Mouse (Mus musculus): ENCODE measurements around the gene Heatr9.
"Not testable (repeated sequence)": the region's sequence is repeated elsewhere in the genome, so short reads cannot be mapped to it uniquely, and the experiment has no call there.

The Heatr9 gene

GRCm38 (mm10) chr11:83522075-83522474 is at the start of gene Heatr9:
Gene Heatr9 (minus strand): TSS chr11:83522175.
- DNase-seq, result no peak

- DNase-seq, result no peak
Observed at GRCm38 (mm10) chr11:83570189-83570588, 48.2 kb upstream of the Heatr9 start.

GRCm38 (mm10) chr11:83569249-83569648 is 47.3 kb upstream of the Heatr9 start:
- no peak for DNase-seq

GRCm38 (mm10) chr11:83568786-83569185 is 46.8 kb upstream of the Heatr9 start:
- DNase-seq, result no peak

DNA sequence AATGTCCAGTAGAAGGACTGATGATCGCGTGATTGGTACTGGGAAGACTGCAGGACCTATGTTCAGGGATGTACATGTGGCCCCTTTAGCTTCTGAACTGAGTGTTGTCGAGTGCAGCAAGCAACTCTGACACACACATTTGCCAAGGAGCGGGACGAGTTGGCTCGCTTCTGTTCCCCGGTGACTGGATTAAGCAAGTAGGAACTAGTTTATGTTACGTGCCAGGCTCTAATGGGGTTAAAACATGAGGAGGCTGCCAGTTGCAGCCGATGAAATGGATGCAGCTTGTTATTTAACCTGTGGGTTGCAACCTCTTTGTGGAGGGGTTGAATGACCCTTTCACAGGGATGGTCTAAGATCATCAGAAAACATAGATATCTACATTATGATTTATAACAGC is 46.1 kb upstream of the Heatr9 start:
- DNase-seq, result no peak

- DNase-seq, result no peak
Observed at GRCm38 (mm10) chr11:83567311-83567710, 45.3 kb upstream of the Heatr9 start.

GRCm38 (mm10) chr11:83566617-83567016 is 44.6 kb upstream of the Heatr9 start:
- no peak for DNase-seq

GRCm38 (mm10) chr11:83563754-83564153 is 41.8 kb upstream of the Heatr9 start:
- no peak for DNase-seq

DNA sequence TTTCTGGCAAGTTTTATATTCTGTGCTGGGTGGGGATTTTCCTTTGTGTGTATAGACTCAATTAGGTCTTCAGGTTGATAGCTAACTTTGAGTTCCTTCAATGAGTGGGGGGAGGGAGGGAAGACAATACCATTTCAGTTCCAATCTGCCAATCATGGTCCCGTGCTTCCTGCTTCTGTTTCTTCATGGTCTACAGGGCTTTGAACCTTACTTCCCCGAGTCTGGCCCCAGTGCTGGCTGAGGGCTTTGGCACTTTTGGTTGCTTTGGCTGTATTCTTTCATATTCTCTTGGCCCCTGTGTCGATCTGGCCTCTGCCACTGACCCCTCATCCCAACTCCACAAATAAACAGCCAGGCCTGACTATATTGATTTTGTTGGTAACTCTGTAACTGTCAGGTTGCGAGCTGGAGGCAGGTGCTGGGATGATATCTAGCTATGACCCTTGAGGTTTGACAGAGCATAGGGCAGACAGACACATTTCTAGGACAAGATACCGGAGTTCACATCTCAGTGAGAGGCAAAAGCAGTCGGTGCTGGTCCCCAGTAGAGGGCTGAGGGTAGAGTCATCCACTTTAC is 40.4 kb upstream of the Heatr9 start:
- no peak for DNase-seq

GRCm38 (mm10) chr11:83560405-83560804 is 38.4 kb upstream of the Heatr9 start:
- DNase-seq, result no peak

DNA sequence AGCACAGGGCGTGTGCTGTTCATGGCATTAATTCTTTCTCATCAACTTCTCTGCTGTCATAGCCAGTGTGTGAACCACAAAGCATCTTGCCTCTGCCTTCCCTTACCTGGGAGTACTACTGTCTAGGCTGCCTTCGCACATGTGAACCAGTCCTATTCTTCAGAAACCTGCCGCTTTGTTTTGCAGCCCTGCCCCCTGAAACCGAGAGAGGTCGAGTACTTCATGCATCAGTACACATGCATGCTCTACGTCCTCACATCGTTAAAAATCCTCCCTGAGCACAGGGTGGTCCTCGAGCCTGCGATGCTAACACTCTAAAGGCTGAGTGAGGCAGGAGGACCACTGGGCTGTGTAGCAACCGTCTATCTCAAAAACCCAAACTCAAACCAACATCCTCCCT is 35.1 kb upstream of the Heatr9 start:
- no peak for DNase-seq

GRCm38 (mm10) chr11:83556085-83556781 is 34.3 kb upstream of the Heatr9 start:
- DNase-seq, result no peak

GRCm38 (mm10) chr11:83551668-83552067 is 29.7 kb upstream of the Heatr9 start:
- DNase-seq, result no peak

- DNase-seq, result not testable (repeated sequence)
Observed at GRCm38 (mm10) chr11:83551037-83551436, 29.1 kb upstream of the Heatr9 start.

- peak; percentile 5 for DNase-seq
Observed at GRCm38 (mm10) chr11:83550186-83550632, 28.2 kb upstream of the Heatr9 start.

DNA sequence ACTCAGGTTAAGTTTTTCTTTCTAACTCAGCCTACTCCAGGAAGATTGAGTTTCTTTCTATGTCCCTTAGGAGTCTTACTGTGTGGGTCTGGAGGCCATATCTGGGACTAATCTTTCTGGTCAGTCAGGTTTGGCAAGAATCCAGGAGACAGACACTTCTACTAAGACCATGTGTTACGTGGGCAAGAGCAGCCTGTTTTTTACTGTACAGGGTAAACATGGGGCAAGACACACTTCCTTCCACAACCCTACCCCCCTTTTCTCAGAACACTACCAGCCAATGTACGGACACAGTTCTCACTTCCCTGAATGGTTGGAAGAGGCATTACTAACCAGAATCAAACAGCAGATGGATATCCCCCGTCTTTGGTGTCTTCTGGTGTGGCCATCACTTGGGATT is 22.2 kb upstream of the Heatr9 start:
- DNase-seq, result no peak

GRCm38 (mm10) chr11:83541415-83541814 is 19.4 kb upstream of the Heatr9 start:
- DNase-seq, result no peak

GRCm38 (mm10) chr11:83540931-83541330 is 19.0 kb upstream of the Heatr9 start:
- no peak for DNase-seq

- DNase-seq, result no peak
Observed at GRCm38 (mm10) chr11:83538705-83539314, 16.8 kb upstream of the Heatr9 start.

DNA sequence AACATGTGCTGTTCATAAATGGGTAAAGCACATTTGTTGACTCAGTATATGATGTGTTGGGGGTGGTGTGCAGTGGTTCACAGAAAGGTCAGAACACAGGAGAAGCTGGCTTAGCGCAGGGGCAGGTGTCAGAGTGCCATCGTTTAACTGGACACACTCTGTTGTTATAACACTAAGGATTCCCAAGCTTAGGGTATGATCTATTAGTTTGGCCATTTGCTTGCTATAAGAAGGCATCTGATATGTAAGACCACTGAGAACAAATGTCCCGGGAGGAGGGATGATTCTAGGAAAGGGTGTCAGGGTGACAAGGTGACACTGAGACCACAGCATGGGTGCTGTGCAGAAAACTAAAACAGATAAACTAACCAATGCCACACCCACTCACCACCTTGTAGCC is 14.9 kb upstream of the Heatr9 start:
- DNase-seq, result no peak

DNA sequence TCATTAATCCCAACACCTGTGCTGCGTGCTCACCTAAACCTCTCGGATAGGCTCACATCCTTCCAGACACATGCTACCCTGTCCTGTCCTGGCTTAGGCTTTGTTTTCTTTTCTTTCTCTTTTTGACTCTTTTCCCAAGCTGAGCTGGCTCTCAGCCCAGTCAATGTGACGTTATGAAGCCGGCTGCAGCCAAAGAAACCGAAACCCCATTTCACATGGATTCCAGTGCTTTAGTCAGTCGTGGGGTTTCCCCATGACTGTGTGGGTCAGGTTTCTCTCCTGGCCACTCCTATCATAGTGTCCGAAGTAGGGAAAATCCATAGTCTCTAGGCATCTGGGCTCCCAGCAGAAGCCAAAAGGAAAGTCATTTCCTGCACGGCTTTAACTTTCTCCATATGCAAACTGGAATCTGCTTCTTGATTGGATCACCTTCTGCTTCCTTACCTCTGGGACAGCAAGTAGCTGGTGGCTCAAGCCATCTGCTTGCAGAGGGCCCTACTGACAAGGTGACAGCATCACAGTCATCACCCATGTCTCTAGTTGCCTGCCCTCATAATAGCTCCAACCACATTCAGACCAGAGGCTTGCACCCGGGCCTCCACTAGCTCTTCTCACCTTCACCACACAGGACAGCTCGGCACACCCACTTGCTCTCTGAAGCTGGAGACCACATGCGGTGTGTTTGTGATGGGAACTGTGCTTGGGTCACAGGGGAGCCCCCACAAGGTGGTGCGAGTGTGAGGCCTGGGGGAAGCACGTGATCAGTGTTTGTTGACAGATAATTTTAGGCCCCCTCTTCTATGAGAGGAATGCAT is 12.8 kb upstream of the Heatr9 start:
- no peak for DNase-seq

DNA sequence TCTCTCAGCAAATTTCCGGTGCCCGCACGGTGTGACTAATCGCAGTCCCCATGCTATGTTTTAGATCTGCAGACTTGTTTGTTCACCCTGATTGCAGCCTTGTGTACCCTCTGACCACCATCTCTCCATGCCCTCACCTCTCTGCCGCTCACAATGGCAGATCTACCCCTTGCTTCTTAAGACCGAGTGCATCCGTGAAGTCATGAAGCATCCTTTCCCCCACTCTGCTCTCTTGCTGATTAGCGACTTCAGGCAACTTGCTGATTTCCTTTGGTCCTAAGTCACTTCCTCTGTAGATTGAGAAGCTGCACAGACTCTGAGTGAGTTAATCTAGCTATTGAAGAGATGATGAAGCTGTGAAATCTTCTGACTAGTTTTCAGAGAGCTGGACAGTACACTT is 12.2 kb upstream of the Heatr9 start:
- no peak for DNase-seq

DNA sequence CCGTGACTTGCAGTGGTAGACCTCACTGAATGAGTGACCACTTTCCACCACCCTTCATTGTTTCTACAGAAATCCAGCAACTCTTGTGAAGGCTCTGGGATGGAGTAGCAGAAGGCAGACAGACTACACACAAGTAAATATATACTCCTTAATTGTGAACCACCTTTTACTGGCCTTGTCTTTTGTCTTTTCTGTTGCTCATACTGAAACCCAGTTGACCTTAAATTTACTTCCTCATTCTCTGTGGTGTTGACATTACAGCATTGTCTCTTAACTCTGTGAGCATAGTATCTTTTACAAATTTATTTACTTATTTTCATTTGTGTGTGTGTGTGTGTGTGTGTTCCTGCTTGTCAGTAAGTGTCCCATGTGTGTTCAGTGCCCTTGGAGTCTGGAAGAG is 11.2 kb upstream of the Heatr9 start:
- no peak for DNase-seq

GRCm38 (mm10) chr11:83530360-83530759 is 8.4 kb upstream of the Heatr9 start, which contains the start of gene Ccl5:
Gene Ccl5 (minus strand): TSS chr11:83530518.
- DNase-seq, result no peak

All from thymus, postnatal 14 days (tissue).